Mouse (Mus musculus): ENCODE data around the gene Gas8. TPM values are rescaled to one million over a fixed set of nuclear protein-coding genes. Genes with fewer than 3 reads are reported as not detected.

The Gas8 gene
- polyA plus RNA-seq, 1 experiment, result 42.9 TPM

Other genes starting within 250 kb of the Gas8 start
- gene Fanca, start 200.3 kb upstream of the Gas8 start, polyA plus RNA-seq (2012; rRNA removed), result 3.9 and 4.5 TPM in 2 replicates
- gene Spire2, start 186.1 kb upstream of the Gas8 start, polyA plus RNA-seq (2012; rRNA removed), result 33.0 and 36.4 TPM in 2 replicates
- gene Tcf25, start 145.1 kb upstream of the Gas8 start, polyA plus RNA-seq (2012; rRNA removed), result 691 and 692 TPM in 2 replicates
- 0.05 and 0.06 TPM in 2 replicates for gene Mc1r, start 111.7 kb upstream of the Gas8 start, polyA plus RNA-seq (2012; rRNA removed)
- gene Tubb3, start 107.4 kb upstream of the Gas8 start, polyA plus RNA-seq (2012; rRNA removed), result 670 and 684 TPM in 2 replicates
- gene Def8, start 95.3 kb upstream of the Gas8 start, polyA plus RNA-seq (2012; rRNA removed), result 73.1 and 73.4 TPM in 2 replicates
- 28.2 and 32.5 TPM in 2 replicates for gene Afg3l1, start 40.9 kb upstream of the Gas8 start, polyA plus RNA-seq (2012; rRNA removed)
- 39.5 and 39.7 TPM in 2 replicates for gene Dbndd1, start 3.4 kb upstream of the Gas8 start, polyA plus RNA-seq (2012; rRNA removed)
- 33.4 and 34.9 TPM in 2 replicates for gene Rhou, start 135.1 kb downstream of the Gas8 start, polyA plus RNA-seq (2012; rRNA removed)

Data from cerebellum, adult 2 months (tissue).